Mouse (Mus musculus): ENCODE measurements around the gene Fhit.
"Not testable (repeated sequence)": the region's sequence is repeated elsewhere in the genome, so short reads cannot be mapped to it uniquely, and the experiment has no call there.

Gene Fhit

GRCm38 (mm10) chr14:11161751-11162231, at the start of gene Fhit:
Gene Fhit (minus strand): TSS chr14:11162035.
- peak; percentile 84 for DNase-seq (ENCODE audit: low read depth)

- no peak for DNase-seq (ENCODE audit: low read depth)
Observed at GRCm38 (mm10) chr14:11206786-11207185, 45.0 kb upstream of the Fhit start.

GRCm38 (mm10) chr14:11160806-11161450, 907 bp downstream of the Fhit start:
- DNase-seq (ENCODE audit: low read depth) = peak; percentile 73

- DNase-seq (ENCODE audit: low read depth) = no peak
Observed at GRCm38 (mm10) chr14:11159641-11160040, 2.2 kb downstream of the Fhit start.

GRCm38 (mm10) chr14:11159021-11159420, 2.8 kb downstream of the Fhit start:
- no peak for DNase-seq (ENCODE audit: low read depth)

- DNase-seq (ENCODE audit: low read depth) = no peak
Observed at GRCm38 (mm10) chr14:11157741-11158140, 4.1 kb downstream of the Fhit start.

- DNase-seq (ENCODE audit: low read depth) = no peak
Observed at GRCm38 (mm10) chr14:11151634-11152321, 10.1 kb downstream of the Fhit start.

GRCm38 (mm10) chr14:11133787-11134735, 27.8 kb downstream of the Fhit start:
- no peak for DNase-seq (ENCODE audit: low read depth)

- no peak for DNase-seq (ENCODE audit: low read depth)
Observed at GRCm38 (mm10) chr14:11132637-11133474, 29.0 kb downstream of the Fhit start.

- no peak for DNase-seq (ENCODE audit: low read depth)
Observed at GRCm38 (mm10) chr14:11125096-11125495, 36.7 kb downstream of the Fhit start.

GRCm38 (mm10) chr14:11119076-11119475, 42.8 kb downstream of the Fhit start:
- no peak for DNase-seq (ENCODE audit: low read depth)

GRCm38 (mm10) chr14:11085596-11085995, 76.2 kb downstream of the Fhit start:
- DNase-seq (ENCODE audit: low read depth) = no peak

- no peak for DNase-seq (ENCODE audit: low read depth)
Observed at GRCm38 (mm10) chr14:11083946-11084345, 77.9 kb downstream of the Fhit start.

GRCm38 (mm10) chr14:11083462-11083861, 78.4 kb downstream of the Fhit start:
- DNase-seq (ENCODE audit: low read depth) = no peak

GRCm38 (mm10) chr14:11063594-11063993, 98.2 kb downstream of the Fhit start:
- DNase-seq (ENCODE audit: low read depth) = no peak

- DNase-seq (ENCODE audit: low read depth) = no peak
Observed at GRCm38 (mm10) chr14:11060221-11060620, 101.6 kb downstream of the Fhit start.

- not testable (repeated sequence) for DNase-seq (ENCODE audit: low read depth)
Observed at GRCm38 (mm10) chr14:11039503-11040300, 122.1 kb downstream of the Fhit start.

- no peak for DNase-seq (ENCODE audit: low read depth)
Observed at GRCm38 (mm10) chr14:11021391-11021790, 140.4 kb downstream of the Fhit start.

- no peak for DNase-seq (ENCODE audit: low read depth)
Observed at GRCm38 (mm10) chr14:10978651-10979050, 183.2 kb downstream of the Fhit start.

- no peak for DNase-seq (ENCODE audit: low read depth)
Observed at GRCm38 (mm10) chr14:10941647-10942046, 220.2 kb downstream of the Fhit start.

GRCm38 (mm10) chr14:10933667-10934066, 228.2 kb downstream of the Fhit start:
- no peak for DNase-seq (ENCODE audit: low read depth)
